Mouse (Mus musculus) kidney, embryonic 16.5 days (tissue): Measurements from ENCODE around the gene Ccdc69. TPM values are rescaled to one million over a fixed set of nuclear protein-coding genes. Genes with fewer than 3 reads are reported as not detected.

Experiments used
- ATAC-seq: fragments of 200-750 bp; cut with Nextera tagmentation; 2 replicates; pipeline ENCODE4 v1.8.0; 2017; ENCODE audit warnings: moderate TSS enrichment; ENCODE audit not compliant: low FRiP score, low TSS enrichment
- H3K27ac ChIP-seq: fragments of 300-500 bp; sonication (generic); 2 replicates; pipeline ENCODE4 v1.5.1; 2014; ENCODE audit warnings: low read length
- H3K27me3 ChIP-seq: fragments of 300-500 bp; sonication (generic); 2 replicates; pipeline ENCODE4 v1.6.1; 2014; ENCODE audit warnings: low read length, control low read depth, mixed read lengths; ENCODE audit not compliant: insufficient read depth
- H3K36me3 ChIP-seq: fragments of 300-500 bp; sonication (generic); 2 replicates; pipeline ENCODE4 v1.6.1; 2014; ENCODE audit warnings: low read length, control low read depth, mixed read lengths; ENCODE audit not compliant: insufficient read depth
- H3K4me1 ChIP-seq: fragments of 300-500 bp; sonication (generic); 2 replicates; pipeline ENCODE4 v1.6.1; 2014; ENCODE audit warnings: low read length, control low read depth, mixed read lengths; ENCODE audit not compliant: insufficient read depth
- H3K4me2 ChIP-seq: fragments of 300-500 bp; sonication (generic); replicated peaks from 2 replicates; pipeline ENCODE4 v1.6.1; 2014; ENCODE audit warnings: low read depth, low read length
- H3K4me3 ChIP-seq: fragments of 300-500 bp; sonication (generic); 2 replicates; pipeline ENCODE4 v1.5.1; 2014; ENCODE audit warnings: mild to moderate bottlenecking, low read length
- H3K9ac ChIP-seq: fragments of 300-500 bp; sonication (generic); replicated peaks from 2 replicates; pipeline ENCODE4 v1.6.1; 2014; ENCODE audit warnings: low read length
- H3K9me3 ChIP-seq: fragments of 300-500 bp; sonication (generic); 2 replicates; pipeline ENCODE4 v1.6.1; 2016; ENCODE audit warnings: low read length, control low read depth
- WGBS: fragments of 180-500 bp; shearing (Covaris S2); extraction: QIAGEN DNeasy Blood & Tissue Kit; methylation state at CpG from one replicate; pipeline ENCODE4 v1.1.7; 2014; 5-methylcytosine and 5-hydroxymethylcytosine counted together
- polyA plus RNA-seq: library from polyadenylated mRNA; unstranded; fragments of >200 nt; fragmentation: Nextera tagmentation; extraction: Ambion mirVana; gene quantifications from 2 replicates; pipeline ENCODE4 v1.2.1, GENCODE M21; 2015

The Ccdc69 gene
- polyA plus RNA-seq, 1 experiment from 2014 or later: 3.6 TPM

GRCm38 (mm10) chr11:55081206-55081605, 3.3 kb upstream of the Ccdc69 start:
- 93% methylated on average over 9 of the region's 9 CpGs for WGBS
- Histone ChIP-seq H3K27me3 (no peaks in the 10 kb centered on the region), H3K4me1 (peaks cover 15% of the 10 kb centered on the region), H3K4me3 (no peak overlapping the region), H3K4me2 (no peak overlapping the region), H3K9me3 (peaks cover 3% of the 10 kb centered on the region), H3K9ac (no peak overlapping the region), H3K27ac (no peak overlapping the region), H3K36me3 (no peaks in the 10 kb centered on the region)
- ATAC-seq: no peak

GRCm38 (mm10) chr11:55079180-55079579, 1.2 kb upstream of the Ccdc69 start:
- H3K27ac ChIP-seq: no peak overlapping the region
- H3K4me3 ChIP-seq: no peak overlapping the region
- no peaks in the 10 kb centered on the region for H3K27me3 ChIP-seq
- no peak overlapping the region for H3K4me2 ChIP-seq
- no peak for ATAC-seq
- H3K9ac ChIP-seq: no peak overlapping the region
- no peaks in the 10 kb centered on the region for H3K36me3 ChIP-seq
- H3K4me1 ChIP-seq: peaks cover 16% of the 10 kb centered on the region
- 93% methylated on average over 4 of the region's 4 CpGs for WGBS
- H3K9me3 ChIP-seq: peaks cover 3% of the 10 kb centered on the region

GRCm38 (mm10) chr11:55078502-55078901, 571 bp upstream of the Ccdc69 start:
- Histone ChIP-seq H3K36me3 (no peaks in the 10 kb centered on the region), H3K4me2 (no peak overlapping the region; the same call in 1 of the 2 replicates), H3K9ac (no peak overlapping the region), H3K9me3 (peaks cover 3% of the 10 kb centered on the region), H3K4me3 (no peak overlapping the region), H3K27me3 (no peaks in the 10 kb centered on the region), H3K4me1 (peaks cover 16% of the 10 kb centered on the region), H3K27ac (no peak overlapping the region)
- no peak for ATAC-seq
- 50% methylated on average over 3 of the region's 3 CpGs for WGBS

GRCm38 (mm10) chr11:55076234-55076633, 1.7 kb downstream of the Ccdc69 start:
- ATAC-seq: no peak
- Histone ChIP-seq H3K36me3 (no peaks in the 10 kb centered on the region), H3K9ac (no peak overlapping the region), H3K27me3 (no peaks in the 10 kb centered on the region), H3K4me3 (no peak overlapping the region), H3K4me2 (no peak overlapping the region), H3K9me3 (0 out of 2 replicates have a peak, but pooled peaks cover 3% of the 10 kb centered on the region), H3K4me1 (peaks cover 16% of the 10 kb centered on the region), H3K27ac (no peak overlapping the region)
- 84% methylated on average over 5 of the region's 5 CpGs for WGBS

- no peaks in the 10 kb centered on the region for H3K27me3 ChIP-seq
- no peak for ATAC-seq
- H3K4me3 ChIP-seq: no peak overlapping the region
- no peak overlapping the region for H3K9ac ChIP-seq
- 0 out of 2 replicates have a peak, but pooled peaks cover 3% of the 10 kb centered on the region for H3K9me3 ChIP-seq
- H3K36me3 ChIP-seq: no peaks in the 10 kb centered on the region
- H3K4me2 ChIP-seq: no peak overlapping the region
- H3K27ac ChIP-seq: no peak overlapping the region
- H3K4me1 ChIP-seq: peaks cover 16% of the 10 kb centered on the region
- WGBS: 71% methylated on average over 2 of the region's 2 CpGs
Measured at GRCm38 (mm10) chr11:55075602-55076001, 2.3 kb downstream of the Ccdc69 start.

GRCm38 (mm10) chr11:55073191-55073590, 4.7 kb downstream of the Ccdc69 start:
- H3K27ac ChIP-seq: no peak overlapping the region
- H3K4me2 ChIP-seq: no peak overlapping the region
- H3K27me3 ChIP-seq: no peaks in the 10 kb centered on the region
- no peaks in the 10 kb centered on the region for H3K9me3 ChIP-seq
- H3K36me3 ChIP-seq: no peaks in the 10 kb centered on the region
- peaks cover 16% of the 10 kb centered on the region for H3K4me1 ChIP-seq
- H3K4me3 ChIP-seq: no peak overlapping the region
- WGBS: 60% methylated on average over 10 of the region's 10 CpGs
- no peak for ATAC-seq
- no peak overlapping the region for H3K9ac ChIP-seq

GRCm38 (mm10) chr11:55072467-55072866, 5.5 kb downstream of the Ccdc69 start:
- Histone ChIP-seq H3K4me1 (peaks cover 13% of the 10 kb centered on the region), H3K9ac (no peak overlapping the region), H3K27ac (no peak overlapping the region), H3K27me3 (no peaks in the 10 kb centered on the region), H3K36me3 (no peaks in the 10 kb centered on the region), H3K9me3 (no peaks in the 10 kb centered on the region), H3K4me2 (no peak overlapping the region), H3K4me3 (no peak overlapping the region)
- ATAC-seq: no peak
- 78% methylated on average over 8 of the region's 8 CpGs for WGBS

GRCm38 (mm10) chr11:55071344-55071743, 6.6 kb downstream of the Ccdc69 start:
- Histone ChIP-seq H3K4me3 (no peak overlapping the region), H3K4me2 (no peak overlapping the region)

GRCm38 (mm10) chr11:55069023-55069422, 8.9 kb downstream of the Ccdc69 start:
- ATAC-seq: 0 out of 2 replicates have a peak, but pooled peaks have one; percentile 2
- 58% methylated on average over 2 of the region's 2 CpGs for WGBS
- no peak overlapping the region for H3K9ac ChIP-seq
- peaks cover 3% of the 10 kb centered on the region; the same call in 1 of the 2 replicates for H3K4me1 ChIP-seq
- H3K27ac ChIP-seq: no peak overlapping the region
- H3K27me3 ChIP-seq: no peaks in the 10 kb centered on the region
- no peak overlapping the region for H3K4me3 ChIP-seq
- H3K9me3 ChIP-seq: no peaks in the 10 kb centered on the region
- H3K36me3 ChIP-seq: no peaks in the 10 kb centered on the region
- H3K4me2 ChIP-seq: no peak overlapping the region

More at GRCm38 (mm10) chr11:55071344-55071743, 6.6 kb downstream of the Ccdc69 start:
- Histone ChIP-seq H3K27ac (no peak overlapping the region), H3K4me1 (peaks cover 6% of the 10 kb centered on the region; the same call in 1 of the 2 replicates), H3K9ac (no peak overlapping the region), H3K9me3 (no peaks in the 10 kb centered on the region), H3K36me3 (no peaks in the 10 kb centered on the region), H3K27me3 (no peaks in the 10 kb centered on the region)
- ATAC-seq: no peak
- WGBS: 88% methylated on average over 5 of the region's 5 CpGs

- Histone ChIP-seq H3K4me2 (no peak overlapping the region), H3K4me1 (peaks cover 3% of the 10 kb centered on the region; the same call in 1 of the 2 replicates), H3K9ac (no peak overlapping the region), H3K9me3 (no peaks in the 10 kb centered on the region), H3K36me3 (no peaks in the 10 kb centered on the region), H3K27ac (no peak overlapping the region), H3K4me3 (no peak overlapping the region), H3K27me3 (no peaks in the 10 kb centered on the region)
- 63% methylated on average over 4 of the region's 4 CpGs for WGBS
- ATAC-seq: no peak
Measured at GRCm38 (mm10) chr11:55066921-55067320, 11.0 kb downstream of the Ccdc69 start.
